Mouse (Mus musculus): ENCODE measurements around the gene Usp49.
"Not testable (repeated sequence)": the region's sequence is repeated elsewhere in the genome, so short reads cannot be mapped to it uniquely, and the experiment has no call there.

Usp49 gene

GRCm38 (mm10) chr17:47648966-47649365 is 18.5 kb downstream of the Usp49 start:
- DNase-seq (ENCODE audit: low read depth, low spot score) = no peak

GRCm38 (mm10) chr17:47651953-47652352 is 21.5 kb downstream of the Usp49 start:
- no peak for DNase-seq (ENCODE audit: low read depth, low spot score)

GRCm38 (mm10) chr17:47654346-47654745 is 23.9 kb downstream of the Usp49 start:
- DNase-seq (ENCODE audit: low read depth, low spot score) = not testable (repeated sequence)

GRCm38 (mm10) chr17:47655697-47656096 is 25.2 kb downstream of the Usp49 start:
- no peak for DNase-seq (ENCODE audit: low read depth, low spot score)

GRCm38 (mm10) chr17:47657901-47658300 is 27.4 kb downstream of the Usp49 start:
- no peak for DNase-seq (ENCODE audit: low read depth, low spot score)

- no peak for DNase-seq (ENCODE audit: low read depth, low spot score)
These were observed 28.3 kb downstream of the Usp49 start for GRCm38 (mm10) chr17:47658741-47659243.

GRCm38 (mm10) chr17:47663009-47663713 is 32.7 kb downstream of the Usp49 start:
- DNase-seq (ENCODE audit: low read depth, low spot score) = no peak

- no peak for DNase-seq (ENCODE audit: low read depth, low spot score)
These were observed 34.0 kb downstream of the Usp49 start for GRCm38 (mm10) chr17:47664474-47664873.

GRCm38 (mm10) chr17:47669166-47669565 is 38.7 kb downstream of the Usp49 start:
- DNase-seq (ENCODE audit: low read depth, low spot score) = no peak

- no peak for DNase-seq (ENCODE audit: low read depth, low spot score)
These were observed 41.5 kb downstream of the Usp49 start for GRCm38 (mm10) chr17:47671988-47672310.

GRCm38 (mm10) chr17:47672311-47673111 is 42.0 kb downstream of the Usp49 start:
- DNase-seq (ENCODE audit: low read depth, low spot score) = no peak

GRCm38 (mm10) chr17:47676581-47676980 is 46.1 kb downstream of the Usp49 start:
- DNase-seq (ENCODE audit: low read depth, low spot score) = no peak

GRCm38 (mm10) chr17:47678238-47678637 is 47.7 kb downstream of the Usp49 start:
- no peak for DNase-seq (ENCODE audit: low read depth, low spot score)

- DNase-seq (ENCODE audit: low read depth, low spot score) = no peak
These were observed 48.2 kb downstream of the Usp49 start for GRCm38 (mm10) chr17:47678702-47679101.

- no peak for DNase-seq (ENCODE audit: low read depth, low spot score)
These were observed 52.3 kb downstream of the Usp49 start for GRCm38 (mm10) chr17:47682836-47683235.

GRCm38 (mm10) chr17:47687409-47688343 is 57.2 kb downstream of the Usp49 start:
- peak; percentile 94 for DNase-seq (ENCODE audit: low read depth, low spot score)

GRCm38 (mm10) chr17:47688344-47688607 is 57.8 kb downstream of the Usp49 start, which contains the start of gene Tomm6:
TSS of gene Tomm6 (minus strand) at chr17:47688386.
- no peak for DNase-seq (ENCODE audit: low read depth, low spot score)

GRCm38 (mm10) chr17:47688608-47689575 is 58.4 kb downstream of the Usp49 start, which contains the start of gene Frs3:
TSS of gene Frs3 (plus strand) at chr17:47689030.
- peak; percentile 41 for DNase-seq (ENCODE audit: low read depth, low spot score)

- DNase-seq (ENCODE audit: low read depth, low spot score) = no peak
These were observed 59.4 kb downstream of the Usp49 start for GRCm38 (mm10) chr17:47689894-47690293.

- no peak for DNase-seq (ENCODE audit: low read depth, low spot score)
These were observed 61.2 kb downstream of the Usp49 start for GRCm38 (mm10) chr17:47691650-47692049.
